Mouse (Mus musculus): Measurements from ENCODE around the gene Acp6.

DNA sequence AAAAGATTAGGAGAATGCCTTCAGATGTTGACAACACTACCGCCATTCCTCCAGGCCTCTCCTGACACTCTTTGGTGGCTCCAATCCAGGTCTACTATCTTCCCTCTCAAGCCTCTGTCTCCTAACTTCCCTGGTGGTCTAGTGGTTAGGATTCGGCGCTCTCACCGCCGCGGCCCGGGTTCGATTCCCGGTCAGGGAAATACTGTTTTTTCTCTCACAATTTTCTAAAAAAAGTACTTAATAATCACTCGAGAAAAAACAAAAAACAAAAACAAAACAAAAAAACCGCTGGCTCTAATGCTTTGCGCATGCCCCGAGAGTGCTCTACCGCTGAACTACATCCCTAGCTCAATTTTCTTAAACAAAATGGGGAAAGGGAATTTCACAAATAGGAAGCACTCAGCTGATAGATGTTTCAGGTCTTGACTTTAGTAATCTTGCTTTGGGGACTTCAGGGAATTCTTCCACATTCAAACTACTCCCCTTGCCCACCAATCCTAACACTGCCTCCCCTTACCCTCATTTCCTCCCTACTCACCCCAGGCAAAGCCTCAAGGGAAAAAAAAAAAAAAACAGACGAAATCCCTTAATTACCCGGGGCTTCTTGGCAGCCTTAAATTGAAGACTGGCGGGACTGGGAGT is 498 bp upstream of the Acp6 start:
- TF ChIP-seq MYB (IDR thresholded peaks at IDR 0.05; ENCODE audit: low read depth, low read length) (no peak), POLR2A (IDR thresholded peaks at IDR 0.05; ENCODE audit: control insufficient read depth in 1 of 2, insufficient read depth in 1 of 2, low read depth in 1 of 2, low read length in 2 of 2, poor library complexity in 1 of 2) (peak in 1 of 2 experiments; percentile 32; a peak in 2 of 4 replicates), EP300 (IDR thresholded peaks at IDR 0.05; ENCODE audit: low read depth in 1 of 2, low read length in 2 of 2) (no peak; a peak in 1 of 4 replicates), CTCF (IDR thresholded peaks at IDR 0.05 in 2 of 3, conservative IDR thresholded peaks at IDR 0.05 in 1 of 3; ENCODE audit: control insufficient read depth in 1 of 3, insufficient read depth in 1 of 3, low read depth in 2 of 3, low read length in 3 of 3, poor library complexity in 1 of 3, severe bottlenecking in 1 of 3) (no peak), MAZ (IDR thresholded peaks at IDR 0.05; ENCODE audit: low read depth, low read length) (no peak), GATA1 (IDR thresholded peaks at IDR 0.05; ENCODE audit: low read depth, low read length) (peak; percentile 41; the same call in 1 of the 2 replicates), TBP (IDR thresholded peaks at IDR 0.05; ENCODE audit: low read depth, low read length) (peak; percentile 99), E2F4 (IDR thresholded peaks at IDR 0.05; ENCODE audit: borderline replicate concordance, low read depth, low read length) (peak; percentile 87; the same call in 1 of the 2 replicates)

Data from MEL (cell line).